Mouse (Mus musculus): ENCODE measurements around the gene Prr5l. TPM values are rescaled to one million over a fixed set of nuclear protein-coding genes. Genes with fewer than 3 reads are reported as not detected.
"Not testable (repeated sequence)": the region's sequence is repeated elsewhere in the genome, so short reads cannot be mapped to it uniquely, and the experiment has no call there.

Gene Prr5l
- polyA plus RNA-seq, 3 experiments from 2014 or later = 1.0 to 2.4 (median 2.4) TPM

- ATAC-seq = peak; percentile 60
Measured at GRCm38 (mm10) chr2:101761898-101762297, 120.9 kb downstream of the Prr5l start.

- no peak for ATAC-seq
Measured at GRCm38 (mm10) chr2:101759523-101760277, 123.1 kb downstream of the Prr5l start.

- no peak for ATAC-seq
Measured at GRCm38 (mm10) chr2:101757806-101758205, 125.0 kb downstream of the Prr5l start.

GRCm38 (mm10) chr2:101756069-101756753 lies 126.6 kb downstream of the Prr5l start:
- peak; percentile 79 for ATAC-seq

GRCm38 (mm10) chr2:101754939-101755555 lies 127.8 kb downstream of the Prr5l start:
- peak; percentile 7 for ATAC-seq

- no peak for ATAC-seq
Measured at GRCm38 (mm10) chr2:101754428-101754827, 128.4 kb downstream of the Prr5l start.

- ATAC-seq = no peak
Measured at GRCm38 (mm10) chr2:101752979-101753378, 129.8 kb downstream of the Prr5l start.

- no peak for ATAC-seq
Measured at GRCm38 (mm10) chr2:101752402-101752801, 130.4 kb downstream of the Prr5l start.

GRCm38 (mm10) chr2:101751236-101751922 lies 131.4 kb downstream of the Prr5l start:
- no peak for ATAC-seq

- ATAC-seq = no peak
Measured at GRCm38 (mm10) chr2:101746537-101746936, 136.3 kb downstream of the Prr5l start.

- not testable (repeated sequence) for ATAC-seq
Measured at GRCm38 (mm10) chr2:101745656-101746055, 137.2 kb downstream of the Prr5l start.

GRCm38 (mm10) chr2:101742072-101742860 lies 140.6 kb downstream of the Prr5l start:
- no peak for ATAC-seq

GRCm38 (mm10) chr2:101741653-101742052 lies 141.2 kb downstream of the Prr5l start:
- ATAC-seq = no peak

GRCm38 (mm10) chr2:101739914-101740313 lies 142.9 kb downstream of the Prr5l start:
- ATAC-seq = no peak

- ATAC-seq = no peak
Measured at GRCm38 (mm10) chr2:101733564-101733963, 149.3 kb downstream of the Prr5l start.

- ATAC-seq = peak; percentile 75
Measured at GRCm38 (mm10) chr2:101732777-101733210, 150.0 kb downstream of the Prr5l start.

GRCm38 (mm10) chr2:101730972-101731371 lies 151.9 kb downstream of the Prr5l start:
- no peak for ATAC-seq

GRCm38 (mm10) chr2:101729472-101729871 lies 153.4 kb downstream of the Prr5l start:
- ATAC-seq = no peak

- no peak for ATAC-seq
Measured at GRCm38 (mm10) chr2:101727787-101728186, 155.0 kb downstream of the Prr5l start.

GRCm38 (mm10) chr2:101723333-101723881 lies 159.4 kb downstream of the Prr5l start:
- no peak for ATAC-seq

Measured in inflammation-experienced regulatory T-cells, adult 6 months (primary cell).